Mouse (Mus musculus): ENCODE measurements around the gene Gm8108.
"Not testable (repeated sequence)": the region's sequence is repeated elsewhere in the genome, so short reads cannot be mapped to it uniquely, and the experiment has no call there.

Gm8108 gene

DNA sequence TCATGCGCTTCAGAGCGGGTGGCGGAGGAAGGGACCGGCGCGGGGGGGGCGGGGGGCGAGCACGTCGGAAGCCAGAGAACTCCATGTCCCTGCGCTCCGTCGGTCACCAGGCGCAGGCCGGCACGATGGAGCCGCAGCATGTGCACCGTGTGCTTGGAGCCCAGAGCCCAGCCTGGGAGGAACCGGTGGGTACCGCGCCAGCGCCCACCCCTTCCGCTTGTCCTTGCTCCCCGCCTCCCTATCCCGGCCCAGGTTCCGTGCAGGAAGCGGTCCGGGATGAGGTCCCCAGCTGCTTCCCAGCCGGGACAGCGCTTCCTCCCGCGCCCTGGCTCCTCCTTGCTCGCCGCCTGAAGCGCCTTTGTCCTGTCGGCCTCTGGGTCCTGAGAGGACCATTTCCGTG, at the start of gene Gm8108:
Gene Gm8108, plus strand, starts transcription at position 101 of the 400 bp plus-strand sequence.
- DNase-seq (ENCODE audit: low spot score in 2 of 2): not testable (repeated sequence)

DNA sequence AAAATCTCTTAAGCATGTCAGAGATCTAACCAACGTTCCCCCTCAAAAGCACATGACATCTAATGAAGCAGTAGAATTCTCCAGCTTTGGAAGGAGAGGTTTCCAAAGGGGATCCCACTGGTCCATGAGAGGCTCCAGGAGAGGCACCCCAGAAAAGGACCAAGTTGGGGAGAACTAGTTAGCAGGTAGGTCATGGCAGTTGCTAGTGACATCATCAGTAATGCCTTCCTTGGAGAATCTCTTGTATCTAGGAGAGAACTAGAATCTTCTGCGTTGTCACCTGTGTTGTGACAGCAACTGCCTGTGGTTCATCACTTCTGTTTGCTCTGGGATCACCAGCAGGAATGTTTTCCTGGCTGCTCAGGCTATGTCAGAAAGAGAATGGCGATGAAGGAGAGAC, 26.5 kb upstream of the Gm8108 start, which contains the start of gene Gm3115:
Gene Gm3115, plus strand, starts transcription at position 301 of the 400 bp plus-strand sequence.
- not testable (repeated sequence) for DNase-seq (ENCODE audit: low spot score in 2 of 2)

DNA sequence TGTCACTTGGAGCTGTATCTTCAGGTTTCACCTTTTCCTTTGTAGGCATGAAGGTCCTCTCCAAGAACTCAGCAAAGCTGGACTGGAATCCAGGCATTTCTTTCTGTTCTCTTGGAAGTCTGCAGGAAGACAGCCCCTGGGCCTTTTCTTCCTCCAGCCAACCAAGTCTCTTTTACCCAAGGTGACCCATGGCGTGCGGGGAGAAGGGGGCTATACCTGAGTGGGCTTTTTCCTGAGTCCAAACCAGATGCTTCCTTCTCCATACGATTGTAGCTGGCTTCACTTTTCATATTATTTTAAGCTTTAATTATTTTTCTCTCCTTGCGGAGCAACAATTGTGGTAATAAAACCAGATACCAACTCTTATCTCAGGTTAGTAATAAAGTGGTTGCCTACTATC, 31.3 kb downstream of the Gm8108 start:
- DNase-seq (ENCODE audit: low spot score in 2 of 2): not testable (repeated sequence)

DNA sequence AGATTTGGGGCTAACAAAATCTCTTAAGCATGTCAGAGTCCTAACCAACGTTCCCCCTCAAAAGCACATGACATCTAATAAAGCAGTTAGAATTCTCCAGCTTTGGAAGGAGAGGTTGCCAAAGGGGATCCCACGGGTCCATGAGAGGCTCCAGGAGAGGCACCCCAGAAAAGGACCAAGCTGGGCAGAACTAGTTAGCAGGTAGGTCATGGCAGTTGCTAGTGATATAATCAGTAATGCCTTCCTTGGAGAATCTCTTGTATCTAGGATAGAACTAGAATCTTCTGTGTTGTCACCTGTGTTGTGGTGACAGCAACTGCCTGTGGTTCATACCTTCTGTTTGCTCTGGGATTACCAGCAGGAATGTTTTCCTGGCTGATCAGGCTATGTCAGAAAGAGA, 54.4 kb downstream of the Gm8108 start, which contains the start of gene Gm3127:
Gene Gm3127, plus strand, starts transcription at position 301 of the 400 bp plus-strand sequence.
- DNase-seq (ENCODE audit: low spot score in 2 of 2): not testable (repeated sequence)

DNA sequence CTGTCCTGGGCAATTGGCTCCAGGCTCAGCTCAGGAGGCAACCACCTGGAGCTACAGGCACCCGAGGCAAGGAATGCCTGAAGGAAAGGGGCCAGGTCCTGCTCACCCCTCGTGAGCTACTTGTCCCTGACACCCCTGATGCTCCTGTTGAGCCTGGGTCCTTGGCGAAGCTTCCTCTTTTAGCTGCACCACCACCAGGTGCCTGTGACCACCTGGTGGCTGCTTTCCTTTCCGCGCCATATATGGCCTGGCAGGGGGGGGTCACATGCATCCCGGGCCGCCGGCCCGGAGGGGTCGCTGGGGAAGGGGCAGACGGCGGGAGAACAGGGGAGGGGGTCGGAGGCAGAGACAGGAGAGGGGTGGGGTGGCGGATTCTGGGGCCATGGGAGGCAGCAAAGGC, 71.7 kb downstream of the Gm8108 start:
- DNase-seq (ENCODE audit: low spot score in 2 of 2): peak in 1 of 2 experiments; percentile 3

All from frontal cortex, postnatal 14 days (tissue).